Mouse (Mus musculus): ENCODE data around the gene Rab37. TPM values are rescaled to one million over a fixed set of nuclear protein-coding genes. Genes with fewer than 3 reads are reported as not detected.

The Rab37 gene
- polyA plus RNA-seq, 1 experiment from 2014 or later, result 2.0 TPM

- Histone ChIP-seq H3K4me2 (replicated peaks) (peak overlapping the region; percentile 24), H3K27me3 (peaks cover 14% of the 10 kb centered on the region), H3K4me3 (replicated peaks) (no peak overlapping the region), H3K4me1 (peaks cover 11% of the 10 kb centered on the region; the same call in 1 of the 2 replicates), H3K9me3 (replicated peaks) (no peaks in the 10 kb centered on the region), H3K27ac (replicated peaks) (peak overlapping the region; percentile 34; the same call in 1 of the 2 replicates), H3K9ac (no peak overlapping the region), H3K36me3 (no peaks in the 10 kb centered on the region)
- ATAC-seq (ENCODE audit: insufficient number of reproducible peaks, low FRiP score, low TSS enrichment, low read depth), result no peak
- 20% methylated on average over 14 of the region's 14 CpGs for WGBS
These were observed 19.5 kb upstream of the Rab37 start for GRCm38 (mm10) chr11:115071631-115072294.

DNA sequence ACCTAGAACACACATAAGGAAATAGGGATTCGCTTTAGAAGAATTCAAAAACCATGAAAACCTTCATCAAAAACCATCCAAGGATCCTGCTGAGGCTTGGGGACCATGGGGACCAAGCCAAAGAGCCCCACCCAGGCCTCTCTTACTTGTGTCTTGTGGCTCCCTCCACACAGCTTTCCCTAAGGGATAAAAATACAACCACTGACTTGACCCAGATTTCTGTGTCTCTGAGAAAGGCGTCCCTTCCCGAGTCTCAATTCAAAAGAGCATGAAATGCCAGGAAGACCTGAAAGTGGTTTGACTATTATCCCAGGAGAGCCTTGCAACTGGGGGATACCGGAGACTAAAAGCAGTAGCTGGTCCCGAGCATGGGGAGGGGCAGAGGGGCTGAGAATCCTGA lies 18.2 kb upstream of the Rab37 start:
- H3K27ac ChIP-seq (replicated peaks), result no peak overlapping the region
- peaks cover 14% of the 10 kb centered on the region for H3K27me3 ChIP-seq
- no peak for ATAC-seq (ENCODE audit: insufficient number of reproducible peaks, low FRiP score, low TSS enrichment, low read depth)
- no peak overlapping the region for H3K4me3 ChIP-seq (replicated peaks)
- no peaks in the 10 kb centered on the region for H3K36me3 ChIP-seq
- 59% methylated on average over 5 of the region's 5 CpGs for WGBS
- H3K9ac ChIP-seq, result no peak overlapping the region
- H3K9me3 ChIP-seq (replicated peaks), result no peaks in the 10 kb centered on the region
- no peak overlapping the region for H3K4me2 ChIP-seq (replicated peaks)
- H3K4me1 ChIP-seq, result peaks cover 11% of the 10 kb centered on the region; the same call in 1 of the 2 replicates

GRCm38 (mm10) chr11:115075407-115075806 lies 15.8 kb upstream of the Rab37 start:
- H3K9ac ChIP-seq, result no peak overlapping the region
- peaks cover 13% of the 10 kb centered on the region for H3K27me3 ChIP-seq
- H3K27ac ChIP-seq (replicated peaks), result no peak overlapping the region
- 70% methylated on average over 7 of the region's 7 CpGs for WGBS
- ATAC-seq (ENCODE audit: insufficient number of reproducible peaks, low FRiP score, low TSS enrichment, low read depth), result peak; percentile 40; the same call in 1 of the 2 replicates
- no peaks in the 10 kb centered on the region for H3K36me3 ChIP-seq
- H3K9me3 ChIP-seq (replicated peaks), result no peaks in the 10 kb centered on the region
- H3K4me1 ChIP-seq, result peaks cover 11% of the 10 kb centered on the region; the same call in 1 of the 2 replicates
- no peak overlapping the region for H3K4me3 ChIP-seq (replicated peaks)
- H3K4me2 ChIP-seq (replicated peaks), result no peak overlapping the region

DNA sequence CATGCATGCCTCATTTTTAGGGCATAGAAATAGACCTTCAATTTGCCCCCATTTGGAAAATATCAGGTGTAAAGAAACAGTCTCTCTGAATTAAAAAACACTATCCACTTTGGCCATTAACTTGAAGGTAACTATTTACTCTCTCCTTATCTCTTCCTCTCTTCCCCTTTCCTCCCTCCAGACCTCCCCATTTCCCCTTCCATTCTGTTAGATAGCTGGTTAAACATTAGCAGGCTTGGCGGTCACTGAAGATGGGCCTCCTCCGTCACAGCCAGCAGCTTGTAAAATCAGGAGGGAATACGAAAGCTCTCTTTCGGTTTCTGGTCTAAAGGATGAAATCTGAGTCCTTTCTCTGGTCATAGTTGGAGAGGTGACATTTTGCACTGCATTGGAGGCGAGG lies 15.4 kb upstream of the Rab37 start:
- no peak for ATAC-seq (ENCODE audit: insufficient number of reproducible peaks, low FRiP score, low TSS enrichment, low read depth)
- 66% methylated on average over 5 of the region's 5 CpGs for WGBS
- H3K4me3 ChIP-seq (replicated peaks), result no peak overlapping the region
- peaks cover 9% of the 10 kb centered on the region; the same call in 1 of the 2 replicates for H3K27me3 ChIP-seq
- no peak overlapping the region for H3K4me2 ChIP-seq (replicated peaks)
- no peaks in the 10 kb centered on the region for H3K36me3 ChIP-seq
- peaks cover 11% of the 10 kb centered on the region; the same call in 1 of the 2 replicates for H3K4me1 ChIP-seq
- no peaks in the 10 kb centered on the region for H3K9me3 ChIP-seq (replicated peaks)
- no peak overlapping the region for H3K9ac ChIP-seq
- H3K27ac ChIP-seq (replicated peaks), result no peak overlapping the region

GRCm38 (mm10) chr11:115077436-115077835 lies 13.8 kb upstream of the Rab37 start:
- no peak overlapping the region for H3K27ac ChIP-seq (replicated peaks)
- H3K9ac ChIP-seq, result no peak overlapping the region
- no peak for ATAC-seq (ENCODE audit: insufficient number of reproducible peaks, low FRiP score, low TSS enrichment, low read depth)
- H3K4me3 ChIP-seq (replicated peaks), result no peak overlapping the region
- WGBS, result 90% methylated on average over 1 of the region's 1 CpGs
- no peaks in the 10 kb centered on the region for H3K36me3 ChIP-seq
- H3K4me1 ChIP-seq, result no peaks in the 10 kb centered on the region
- no peaks in the 10 kb centered on the region for H3K27me3 ChIP-seq
- no peaks in the 10 kb centered on the region for H3K9me3 ChIP-seq (replicated peaks)
- H3K4me2 ChIP-seq (replicated peaks), result no peak overlapping the region

DNA sequence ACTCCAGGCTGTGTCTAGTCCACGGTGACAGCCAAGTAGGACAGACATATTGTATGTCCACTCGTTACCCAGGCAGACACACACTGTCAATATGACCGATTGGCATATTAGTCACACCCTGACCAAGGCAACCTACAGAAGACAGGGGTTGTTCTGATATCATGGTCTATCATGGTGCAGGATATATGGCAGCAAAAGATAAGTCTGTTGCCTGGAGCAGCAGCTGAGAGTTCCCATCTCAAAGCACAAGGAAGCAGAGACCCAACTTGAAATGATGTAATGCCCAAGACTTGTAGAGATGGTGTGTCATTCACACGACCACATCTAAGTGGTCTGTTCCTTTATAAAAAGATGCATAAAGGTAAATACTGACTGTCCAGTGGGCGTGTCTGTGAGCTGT lies 12.6 kb upstream of the Rab37 start:
- H3K9me3 ChIP-seq (replicated peaks), result no peaks in the 10 kb centered on the region
- no peak overlapping the region for H3K4me3 ChIP-seq (replicated peaks)
- 81% methylated on average over 5 of the region's 5 CpGs for WGBS
- H3K27me3 ChIP-seq, result peaks cover 9% of the 10 kb centered on the region
- H3K4me1 ChIP-seq, result no peaks in the 10 kb centered on the region
- H3K36me3 ChIP-seq, result no peaks in the 10 kb centered on the region
- H3K9ac ChIP-seq, result no peak overlapping the region
- no peak overlapping the region for H3K27ac ChIP-seq (replicated peaks)
- no peak for ATAC-seq (ENCODE audit: insufficient number of reproducible peaks, low FRiP score, low TSS enrichment, low read depth)
- H3K4me2 ChIP-seq (replicated peaks), result no peak overlapping the region

DNA sequence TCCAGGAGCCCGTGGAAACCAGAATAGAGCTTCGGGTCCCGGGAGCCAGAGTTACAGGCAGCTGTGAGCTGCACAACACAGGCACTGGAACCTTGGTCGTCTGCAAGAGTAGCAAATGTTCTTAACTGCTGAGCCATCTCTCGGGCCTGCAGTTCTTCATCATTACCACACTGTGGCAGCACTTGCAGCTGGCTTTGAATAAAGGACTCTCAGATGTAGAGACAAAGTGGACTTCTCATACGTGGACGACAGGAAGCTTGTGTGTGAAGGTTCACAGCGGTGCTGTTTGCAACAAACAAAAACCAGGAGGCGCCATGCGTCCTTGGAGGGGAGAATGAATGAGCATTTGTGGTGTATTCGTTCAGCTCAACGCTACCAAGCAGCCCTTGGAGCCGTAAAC lies 10.3 kb upstream of the Rab37 start:
- WGBS, result 27% methylated on average over 13 of the region's 13 CpGs
- Histone ChIP-seq H3K27me3 (peaks cover 31% of the 10 kb centered on the region), H3K9ac (no peak overlapping the region), H3K4me1 (no peaks in the 10 kb centered on the region), H3K27ac (replicated peaks) (no peak overlapping the region), H3K4me3 (replicated peaks) (no peak overlapping the region), H3K36me3 (no peaks in the 10 kb centered on the region), H3K4me2 (replicated peaks) (no peak overlapping the region), H3K9me3 (replicated peaks) (no peaks in the 10 kb centered on the region)
- ATAC-seq (ENCODE audit: insufficient number of reproducible peaks, low FRiP score, low TSS enrichment, low read depth), result no peak

- WGBS, result 59% methylated on average over 3 of the region's 3 CpGs
- no peaks in the 10 kb centered on the region for H3K4me1 ChIP-seq
- H3K4me3 ChIP-seq (replicated peaks), result no peak overlapping the region
- no peak overlapping the region for H3K27ac ChIP-seq (replicated peaks)
- H3K9ac ChIP-seq, result no peak overlapping the region
- H3K4me2 ChIP-seq (replicated peaks), result no peak overlapping the region
- H3K9me3 ChIP-seq (replicated peaks), result no peaks in the 10 kb centered on the region
- peaks cover 36% of the 10 kb centered on the region for H3K27me3 ChIP-seq
- H3K36me3 ChIP-seq, result no peaks in the 10 kb centered on the region
- no peak for ATAC-seq (ENCODE audit: insufficient number of reproducible peaks, low FRiP score, low TSS enrichment, low read depth)
These were observed 9.9 kb upstream of the Rab37 start for GRCm38 (mm10) chr11:115081373-115081772.

GRCm38 (mm10) chr11:115082196-115082595 lies 9.0 kb upstream of the Rab37 start:
- no peak overlapping the region for H3K9ac ChIP-seq
- 55% methylated on average over 6 of the region's 6 CpGs for WGBS
- no peaks in the 10 kb centered on the region for H3K4me1 ChIP-seq
- no peak overlapping the region for H3K27ac ChIP-seq (replicated peaks)
- H3K36me3 ChIP-seq, result no peaks in the 10 kb centered on the region
- H3K9me3 ChIP-seq (replicated peaks), result no peaks in the 10 kb centered on the region
- no peak overlapping the region for H3K4me3 ChIP-seq (replicated peaks)
- no peak for ATAC-seq (ENCODE audit: insufficient number of reproducible peaks, low FRiP score, low TSS enrichment, low read depth)
- H3K4me2 ChIP-seq (replicated peaks), result no peak overlapping the region
- peaks cover 38% of the 10 kb centered on the region for H3K27me3 ChIP-seq

DNA sequence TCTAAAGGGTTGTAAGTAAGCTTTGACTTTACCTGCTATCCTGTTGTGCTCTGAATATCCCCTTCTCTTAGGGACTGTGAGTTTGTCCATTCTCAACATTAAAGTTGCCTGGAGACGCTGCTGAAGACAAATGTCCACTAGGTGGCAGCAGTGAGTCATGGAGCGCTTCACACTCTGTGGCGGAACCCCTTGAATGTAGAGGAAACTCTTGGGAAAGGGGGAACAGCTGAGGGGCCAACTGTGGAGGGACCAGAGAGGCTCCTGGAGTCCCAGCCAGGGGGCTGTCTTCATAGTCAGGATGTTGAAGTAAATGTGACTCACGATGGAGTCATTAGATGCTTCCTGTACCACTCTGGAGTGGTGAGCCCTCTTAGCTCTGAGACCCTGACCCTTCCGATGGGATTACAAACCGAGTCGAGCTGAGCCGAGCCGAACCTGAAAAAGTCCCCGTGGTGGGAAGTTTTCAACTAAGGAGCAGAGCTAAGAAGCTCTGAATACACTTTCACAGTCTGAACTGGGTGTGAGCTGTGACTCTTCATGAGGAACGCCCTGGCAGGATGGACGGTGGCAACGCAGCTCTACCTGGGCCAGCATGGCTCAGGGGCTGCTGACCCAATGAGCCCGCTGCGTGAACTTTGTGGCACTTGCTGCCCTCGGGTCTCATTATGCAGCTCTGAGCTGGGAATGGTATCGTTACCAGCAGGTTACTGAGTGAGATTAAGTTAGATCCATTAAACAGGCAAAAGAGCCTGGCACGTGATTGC lies 7.7 kb upstream of the Rab37 start:
- no peak; the same call in 1 of the 2 replicates for ATAC-seq (ENCODE audit: insufficient number of reproducible peaks, low FRiP score, low TSS enrichment, low read depth)
- Histone ChIP-seq H3K4me2 (replicated peaks) (no peak overlapping the region), H3K36me3 (no peaks in the 10 kb centered on the region), H3K4me1 (no peaks in the 10 kb centered on the region), H3K27me3 (peaks cover 42% of the 10 kb centered on the region), H3K9ac (no peak overlapping the region), H3K27ac (replicated peaks) (no peak overlapping the region), H3K9me3 (replicated peaks) (no peaks in the 10 kb centered on the region), H3K4me3 (replicated peaks) (no peak overlapping the region)
- 45% methylated on average over 18 of the region's 18 CpGs for WGBS

- no peak for ATAC-seq (ENCODE audit: insufficient number of reproducible peaks, low FRiP score, low TSS enrichment, low read depth)
- H3K4me3 ChIP-seq (replicated peaks), result no peak overlapping the region
- H3K4me1 ChIP-seq, result no peaks in the 10 kb centered on the region
- 34% methylated on average over 12 of the region's 12 CpGs for WGBS
- H3K36me3 ChIP-seq, result no peaks in the 10 kb centered on the region
- no peak overlapping the region for H3K4me2 ChIP-seq (replicated peaks)
- no peak overlapping the region for H3K9ac ChIP-seq
- peaks cover 42% of the 10 kb centered on the region for H3K27me3 ChIP-seq
- no peak overlapping the region for H3K27ac ChIP-seq (replicated peaks)
- no peaks in the 10 kb centered on the region for H3K9me3 ChIP-seq (replicated peaks)
These were observed 6.6 kb upstream of the Rab37 start for GRCm38 (mm10) chr11:115084595-115084994.

Measured in embryonic facial prominence, embryonic 15.5 days (tissue).